Mouse (Mus musculus) limb, embryonic 12.5 days (tissue): Measurements from ENCODE around the gene Med8. TPM values are rescaled to one million over a fixed set of nuclear protein-coding genes. Genes with fewer than 3 reads are reported as not detected.

Experiments used
- ATAC-seq: fragments of 200-750 bp; cut with Nextera tagmentation; 2 replicates; pipeline ENCODE4 v1.8.0; 2017; ENCODE audit warnings: low read depth, moderate TSS enrichment; ENCODE audit not compliant: insufficient number of reproducible peaks, insufficient read depth, low FRiP score, low TSS enrichment
- H3K27ac ChIP-seq: fragments of 300-500 bp; sonication (generic); 2 replicates; pipeline ENCODE4 v1.5.1; 2016; ENCODE audit warnings: mild to moderate bottlenecking, moderate library complexity
- H3K27me3 ChIP-seq: fragments of 300-500 bp; sonication (generic); 2 replicates; pipeline ENCODE4 v1.6.1; 2016; ENCODE audit warnings: mild to moderate bottlenecking, moderate library complexity
- H3K36me3 ChIP-seq: fragments of 300-500 bp; sonication (generic); 2 replicates; pipeline ENCODE4 v1.6.1; 2016; ENCODE audit warnings: mild to moderate bottlenecking, moderate library complexity
- H3K4me1 ChIP-seq: fragments of 300-500 bp; sonication (generic); replicated peaks from 2 replicates; pipeline ENCODE4 v1.6.1; 2016
- H3K4me2 ChIP-seq: fragments of 300-500 bp; sonication (generic); 2 replicates; pipeline ENCODE4 v1.6.1; 2016; ENCODE audit warnings: mild to moderate bottlenecking, moderate library complexity
- H3K4me3 ChIP-seq: fragments of 300-500 bp; sonication (generic); replicated peaks from 2 replicates; pipeline ENCODE4 v1.5.1; 2016; ENCODE audit warnings: mild to moderate bottlenecking
- H3K9ac ChIP-seq: fragments of 300-500 bp; sonication (generic); replicated peaks from 2 replicates; pipeline ENCODE4 v1.6.1; 2016; ENCODE audit warnings: mild to moderate bottlenecking, moderate library complexity
- H3K9me3 ChIP-seq: fragments of 300-500 bp; sonication (generic); 2 replicates; pipeline ENCODE4 v1.6.1; 2016; ENCODE audit warnings: mild to moderate bottlenecking, moderate library complexity
- WGBS: fragments of 180-500 bp; shearing (Covaris S2); methylation state at CpG from one replicate; pipeline ENCODE4 v1.1.7; 2016; 5-methylcytosine and 5-hydroxymethylcytosine counted together
- polyA plus RNA-seq: library from polyadenylated mRNA; unstranded; fragments of >200 nt; fragmentation: Nextera tagmentation; extraction: Ambion mirVana; gene quantifications from 2 replicates; pipeline ENCODE4 v1.2.1, GENCODE M21; 2016

The Med8 gene
- polyA plus RNA-seq, 1 experiment from 2014 or later, result 127 TPM

DNA sequence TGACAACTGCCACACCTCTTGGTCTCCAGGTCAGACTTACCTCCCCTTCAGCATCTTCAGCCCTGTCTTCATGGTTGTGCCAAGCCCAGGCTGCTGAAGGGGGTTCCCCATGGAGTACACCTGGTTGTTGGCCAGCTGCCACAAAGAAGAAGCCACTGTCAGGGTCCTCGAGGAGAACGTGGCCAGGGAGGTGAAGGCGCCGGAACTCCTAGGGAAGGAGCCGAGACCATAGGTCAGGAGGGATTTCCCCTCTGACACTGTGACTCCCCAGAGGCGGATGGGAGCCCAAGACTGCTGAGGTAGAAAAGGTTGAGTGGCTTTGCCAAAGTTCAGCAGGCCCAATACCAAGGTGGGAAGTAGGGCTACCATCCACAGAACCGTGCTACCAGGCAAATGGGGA, 25.9 kb upstream of the Med8 start:
- peaks cover 98% of the 10 kb centered on the region for H3K36me3 ChIP-seq
- H3K9me3 ChIP-seq, result no peaks in the 10 kb centered on the region
- 95% methylated on average over 7 of the region's 7 CpGs for WGBS
- H3K27me3 ChIP-seq, result no peaks in the 10 kb centered on the region
- H3K4me3 ChIP-seq, result no peak overlapping the region
- H3K4me1 ChIP-seq, result no peaks in the 10 kb centered on the region
- H3K4me2 ChIP-seq, result no peak overlapping the region
- H3K9ac ChIP-seq, result no peak overlapping the region
- H3K27ac ChIP-seq, result no peak overlapping the region
- ATAC-seq, result no peak

DNA sequence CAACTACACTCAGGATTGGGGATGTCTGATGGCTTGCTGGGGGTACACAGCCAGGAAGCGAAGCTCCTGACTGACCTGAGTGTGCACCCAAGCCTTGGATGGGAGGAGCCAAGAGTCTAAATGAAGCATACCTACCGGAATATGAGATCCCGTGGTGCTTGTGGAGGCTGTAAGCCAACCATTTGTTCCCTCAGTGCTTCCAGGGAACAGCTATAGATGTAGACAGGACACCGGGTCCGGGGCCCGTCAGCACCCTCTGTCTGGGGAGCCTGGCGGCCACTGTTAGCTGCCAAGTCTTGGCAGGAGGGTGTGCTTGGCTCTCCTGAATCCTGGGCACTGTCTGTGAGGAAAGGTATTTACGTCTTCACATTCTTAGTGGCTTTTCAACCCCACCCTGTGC, 21.8 kb upstream of the Med8 start:
- Histone ChIP-seq H3K27ac (no peak overlapping the region), H3K9me3 (no peaks in the 10 kb centered on the region), H3K4me1 (no peaks in the 10 kb centered on the region), H3K4me2 (no peak overlapping the region), H3K27me3 (no peaks in the 10 kb centered on the region), H3K36me3 (peaks cover 100% of the 10 kb centered on the region), H3K4me3 (no peak overlapping the region), H3K9ac (no peak overlapping the region)
- 95% methylated on average over 8 of the region's 8 CpGs for WGBS
- no peak for ATAC-seq

DNA sequence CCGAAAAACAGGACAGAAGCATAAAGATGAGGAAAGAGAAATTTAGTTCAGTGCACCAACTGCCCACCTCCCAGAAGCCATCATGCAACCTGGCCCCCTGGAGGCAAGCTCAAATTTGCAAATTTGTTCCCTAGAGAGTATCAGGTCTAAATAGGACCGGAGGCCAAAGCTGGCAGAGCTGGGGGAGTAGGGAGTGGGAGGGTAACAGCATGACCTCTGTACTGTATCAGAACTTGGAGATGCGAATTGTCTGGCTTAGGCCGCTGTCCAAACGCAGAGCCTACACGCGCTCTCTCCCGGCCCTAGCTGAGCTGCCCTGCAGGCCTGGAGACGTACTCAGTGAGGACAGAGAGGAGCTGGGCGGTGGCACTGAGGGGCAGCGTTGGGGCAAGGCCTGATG, 19.0 kb upstream of the Med8 start:
- Histone ChIP-seq H3K27ac (no peak overlapping the region), H3K27me3 (no peaks in the 10 kb centered on the region), H3K9ac (no peak overlapping the region), H3K36me3 (peaks cover 99% of the 10 kb centered on the region), H3K9me3 (no peaks in the 10 kb centered on the region), H3K4me1 (no peaks in the 10 kb centered on the region), H3K4me2 (no peak overlapping the region), H3K4me3 (no peak overlapping the region)
- no peak for ATAC-seq
- 92% methylated on average over 11 of the region's 11 CpGs for WGBS

DNA sequence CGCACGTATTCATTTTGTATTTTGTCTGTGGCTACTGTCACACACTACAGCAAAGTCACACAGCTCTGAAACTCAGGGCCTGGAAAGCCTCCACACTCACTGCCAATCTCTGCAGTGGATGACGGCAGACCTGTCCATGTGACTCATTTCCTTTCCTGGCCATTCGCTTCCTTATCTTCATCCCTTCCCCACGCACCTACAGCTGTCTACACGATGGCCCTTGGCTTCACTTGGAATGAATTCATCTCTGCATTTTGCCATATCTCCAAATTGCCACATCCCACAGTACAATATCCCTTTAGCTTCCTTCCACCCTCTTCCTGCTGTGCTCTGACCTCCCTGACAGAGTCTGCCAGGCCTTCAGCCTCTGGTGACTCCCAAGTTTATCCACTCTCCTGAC, 14.6 kb upstream of the Med8 start:
- Histone ChIP-seq H3K27ac (no peak overlapping the region), H3K9ac (no peak overlapping the region), H3K4me2 (no peak overlapping the region), H3K36me3 (peaks cover 99% of the 10 kb centered on the region), H3K9me3 (no peaks in the 10 kb centered on the region), H3K27me3 (no peaks in the 10 kb centered on the region), H3K4me3 (no peak overlapping the region), H3K4me1 (no peaks in the 10 kb centered on the region)
- WGBS, result 92% methylated on average over 6 of the region's 6 CpGs
- ATAC-seq, result no peak

DNA sequence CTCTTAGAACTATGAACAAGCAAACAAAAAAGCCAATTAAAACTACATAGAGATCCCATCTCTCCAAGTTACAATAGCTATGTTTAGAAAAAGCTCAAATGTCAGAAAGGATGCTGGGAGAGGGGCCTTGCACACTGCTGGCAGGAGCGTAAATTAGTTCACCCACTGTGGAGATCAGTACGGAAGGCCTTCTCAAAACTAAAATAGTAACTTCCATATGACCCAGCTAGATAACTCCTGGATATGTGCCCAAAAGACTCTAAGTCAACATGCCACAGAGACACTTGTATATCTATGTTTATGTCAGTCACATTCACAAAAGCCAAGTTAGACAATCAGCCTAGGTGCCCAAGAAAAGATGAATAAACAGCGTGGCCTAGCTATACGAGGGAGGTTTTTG, 13.8 kb upstream of the Med8 start:
- ATAC-seq, result no peak
- Histone ChIP-seq H3K27me3 (no peaks in the 10 kb centered on the region), H3K27ac (no peak overlapping the region), H3K9ac (no peak overlapping the region), H3K9me3 (no peaks in the 10 kb centered on the region), H3K4me1 (no peaks in the 10 kb centered on the region), H3K4me3 (no peak overlapping the region), H3K36me3 (peaks cover 99% of the 10 kb centered on the region), H3K4me2 (no peak overlapping the region)
- WGBS, result 94% methylated on average over 4 of the region's 4 CpGs

DNA sequence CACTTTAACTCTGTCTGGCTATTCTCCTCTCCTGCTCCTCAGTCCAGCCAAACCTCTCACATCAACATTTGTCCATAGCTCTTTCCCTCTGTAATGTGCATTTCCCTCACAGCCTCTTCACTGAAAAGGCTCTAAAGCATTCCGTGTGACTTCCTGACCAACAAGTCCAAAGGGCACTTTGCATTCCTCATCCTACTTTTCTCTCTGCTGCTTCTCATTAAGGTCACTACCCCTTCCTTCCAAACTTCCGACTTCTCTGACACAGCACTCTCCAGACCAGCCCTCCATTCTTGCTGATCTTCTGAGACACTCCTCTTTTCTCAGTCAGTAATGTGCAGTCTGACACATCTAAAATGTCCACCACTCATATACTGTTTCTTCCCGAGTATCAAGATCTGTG, 12.7 kb upstream of the Med8 start:
- H3K4me2 ChIP-seq, result no peak overlapping the region
- no peaks in the 10 kb centered on the region for H3K9me3 ChIP-seq
- H3K9ac ChIP-seq, result no peak overlapping the region
- WGBS, result 73% methylated on average over 3 of the region's 3 CpGs
- peaks cover 98% of the 10 kb centered on the region for H3K36me3 ChIP-seq
- no peaks in the 10 kb centered on the region for H3K27me3 ChIP-seq
- no peak for ATAC-seq
- no peaks in the 10 kb centered on the region for H3K4me1 ChIP-seq
- no peak overlapping the region for H3K4me3 ChIP-seq
- no peak overlapping the region for H3K27ac ChIP-seq

DNA sequence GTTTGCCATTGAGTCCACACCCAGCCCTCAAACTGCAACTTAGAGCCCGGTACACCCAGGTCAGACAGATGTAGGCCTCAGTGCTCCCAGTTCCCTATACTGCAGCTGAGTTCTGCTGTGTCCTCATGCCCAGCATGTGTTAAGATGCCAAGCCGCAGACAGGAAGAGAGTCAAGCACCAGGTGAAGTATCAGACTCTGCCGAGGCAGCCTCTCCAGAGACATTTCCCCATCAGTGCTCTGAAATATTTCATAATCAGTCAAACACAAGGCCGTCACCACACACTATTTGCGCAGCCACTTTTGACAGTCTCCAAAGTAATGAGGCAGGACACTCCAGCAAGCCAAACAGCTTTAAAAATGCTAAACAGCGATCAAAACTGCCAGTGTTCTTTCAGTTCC, 10.7 kb upstream of the Med8 start:
- no peaks in the 10 kb centered on the region for H3K4me1 ChIP-seq
- peaks cover 98% of the 10 kb centered on the region for H3K36me3 ChIP-seq
- no peaks in the 10 kb centered on the region for H3K9me3 ChIP-seq
- H3K27me3 ChIP-seq, result no peaks in the 10 kb centered on the region
- H3K9ac ChIP-seq, result no peak overlapping the region
- no peak for ATAC-seq
- H3K27ac ChIP-seq, result no peak overlapping the region
- WGBS, result 93% methylated on average over 6 of the region's 6 CpGs
- H3K4me2 ChIP-seq, result no peak overlapping the region
- H3K4me3 ChIP-seq, result no peak overlapping the region

DNA sequence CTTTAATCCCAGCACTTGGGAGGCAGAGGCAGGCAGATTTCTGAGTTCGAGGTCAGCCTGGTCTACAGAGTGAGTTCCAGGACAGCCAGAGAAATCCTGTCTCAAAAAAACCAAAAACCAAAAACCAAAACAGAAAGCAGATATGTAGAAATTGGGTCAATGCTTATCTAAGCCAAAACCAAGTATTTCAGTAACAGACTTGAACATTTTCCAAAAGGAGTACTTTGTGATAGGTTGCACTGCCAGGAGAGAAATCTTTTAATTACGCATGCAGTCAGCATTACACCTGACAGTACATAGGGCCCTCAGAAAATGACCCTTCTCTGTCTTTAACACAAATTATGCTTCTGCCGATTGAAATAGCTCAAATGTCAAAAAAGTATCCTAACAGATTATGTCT, 7.7 kb upstream of the Med8 start:
- no peak overlapping the region for H3K4me3 ChIP-seq
- no peak for ATAC-seq
- H3K27ac ChIP-seq, result no peak overlapping the region
- H3K9ac ChIP-seq, result no peak overlapping the region
- H3K4me1 ChIP-seq, result no peaks in the 10 kb centered on the region
- no peaks in the 10 kb centered on the region for H3K9me3 ChIP-seq
- peaks cover 89% of the 10 kb centered on the region for H3K36me3 ChIP-seq
- 93% methylated on average over 3 of the region's 3 CpGs for WGBS
- H3K4me2 ChIP-seq, result no peak overlapping the region
- no peaks in the 10 kb centered on the region for H3K27me3 ChIP-seq

DNA sequence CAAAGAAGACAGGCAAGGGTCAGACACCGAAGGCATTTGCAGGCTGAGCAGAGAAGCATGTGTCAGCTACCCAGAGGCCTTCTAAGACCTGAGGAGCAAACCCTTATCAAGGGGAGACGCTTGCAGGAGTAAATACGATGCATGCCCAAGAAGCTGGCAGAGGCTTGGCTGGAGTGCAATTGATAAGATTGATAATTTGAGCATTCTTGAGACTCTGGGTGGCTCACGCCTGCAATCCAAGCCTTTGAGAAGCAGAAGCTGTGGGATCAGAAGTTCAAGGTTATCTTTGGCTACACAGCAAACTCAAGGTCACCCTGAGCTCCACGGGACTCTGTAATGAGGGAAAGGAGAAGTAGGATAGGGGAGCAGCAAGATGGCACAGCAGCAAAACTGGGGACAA, 7.2 kb upstream of the Med8 start:
- Histone ChIP-seq H3K36me3 (peaks cover 84% of the 10 kb centered on the region), H3K4me1 (no peaks in the 10 kb centered on the region), H3K9ac (no peak overlapping the region), H3K4me3 (no peak overlapping the region), H3K27ac (no peak overlapping the region), H3K27me3 (no peaks in the 10 kb centered on the region), H3K9me3 (no peaks in the 10 kb centered on the region), H3K4me2 (no peak overlapping the region)
- WGBS, result 93% methylated on average over 5 of the region's 5 CpGs
- ATAC-seq, result no peak

DNA sequence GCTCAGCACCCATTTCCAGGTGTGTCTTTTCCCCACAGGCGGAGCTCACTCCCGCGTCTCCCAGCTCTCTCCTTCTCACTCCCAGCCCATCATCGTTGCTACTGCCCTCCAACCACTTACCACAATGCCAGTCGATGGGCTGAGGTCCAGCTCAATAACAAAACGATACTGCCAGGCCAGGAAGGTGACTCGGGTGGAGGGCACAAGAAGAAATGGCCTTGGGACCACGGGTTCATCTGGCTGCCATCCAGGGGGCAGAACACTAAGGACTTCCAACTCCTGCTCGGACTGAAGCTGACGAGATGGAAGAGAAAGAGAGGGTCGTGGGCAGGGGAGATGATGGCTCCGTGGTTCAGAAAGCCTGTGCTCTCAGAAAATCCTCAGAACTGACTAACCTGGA, 6.4 kb upstream of the Med8 start:
- ATAC-seq, result no peak
- no peaks in the 10 kb centered on the region for H3K9me3 ChIP-seq
- H3K4me2 ChIP-seq, result no peak overlapping the region
- peaks cover 76% of the 10 kb centered on the region for H3K36me3 ChIP-seq
- no peak overlapping the region for H3K9ac ChIP-seq
- 93% methylated on average over 12 of the region's 12 CpGs for WGBS
- no peak overlapping the region for H3K4me3 ChIP-seq
- no peaks in the 10 kb centered on the region for H3K27me3 ChIP-seq
- no peaks in the 10 kb centered on the region for H3K4me1 ChIP-seq
- no peak overlapping the region for H3K27ac ChIP-seq

DNA sequence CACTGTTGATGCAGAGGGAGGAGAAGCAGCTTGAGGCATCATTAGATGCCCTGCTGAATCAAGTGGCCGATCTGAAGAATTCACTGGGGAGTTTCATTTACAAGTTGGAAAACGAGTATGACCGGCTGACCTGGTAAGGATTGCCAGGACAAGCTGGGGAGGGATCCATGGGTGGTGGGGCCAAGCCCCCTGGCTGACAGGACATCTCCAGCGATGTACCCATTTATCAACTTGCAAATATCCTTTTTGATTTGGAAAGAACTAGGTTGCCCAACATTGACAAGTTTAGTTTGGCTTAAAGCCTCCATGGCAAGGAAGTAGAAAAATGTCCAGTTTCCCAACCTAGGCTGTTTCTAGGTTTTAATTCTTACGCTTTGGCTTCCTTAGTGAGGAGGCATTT, 1.7 kb downstream of the Med8 start:
- H3K4me2 ChIP-seq, result no peak overlapping the region
- no peak overlapping the region for H3K4me3 ChIP-seq
- no peaks in the 10 kb centered on the region for H3K27me3 ChIP-seq
- no peak overlapping the region for H3K27ac ChIP-seq
- H3K4me1 ChIP-seq, result peaks cover 16% of the 10 kb centered on the region
- 89% methylated on average over 5 of the region's 5 CpGs for WGBS
- no peak overlapping the region for H3K9ac ChIP-seq
- no peak for ATAC-seq
- peaks cover 50% of the 10 kb centered on the region for H3K36me3 ChIP-seq
- H3K9me3 ChIP-seq, result no peaks in the 10 kb centered on the region

DNA sequence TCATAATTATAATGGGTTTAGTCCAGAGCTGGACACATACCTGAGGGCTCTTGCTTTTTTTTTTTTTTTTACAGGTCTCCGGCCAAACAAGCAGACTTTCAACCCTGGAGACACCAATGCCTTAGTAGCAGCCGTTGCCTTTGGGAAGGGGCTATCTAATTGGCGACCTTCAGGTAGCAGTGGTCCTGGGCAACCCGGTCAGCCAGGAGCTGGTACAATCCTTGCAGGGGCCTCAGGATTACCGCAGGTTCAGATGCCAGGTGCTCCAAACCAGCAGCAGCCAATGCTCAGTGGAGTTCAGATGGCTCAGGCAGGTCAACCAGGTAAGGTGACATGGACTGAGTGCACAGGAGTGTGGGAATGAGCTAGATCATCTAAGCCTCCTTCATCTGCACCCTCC, 4.4 kb downstream of the Med8 start:
- 89% methylated on average over 5 of the region's 5 CpGs for WGBS
- peaks cover 8% of the 10 kb centered on the region for H3K4me1 ChIP-seq
- peaks cover 73% of the 10 kb centered on the region for H3K36me3 ChIP-seq
- ATAC-seq, result no peak
- no peak overlapping the region for H3K9ac ChIP-seq
- H3K4me2 ChIP-seq, result no peak overlapping the region
- H3K9me3 ChIP-seq, result no peaks in the 10 kb centered on the region
- H3K27ac ChIP-seq, result no peak overlapping the region
- H3K4me3 ChIP-seq, result no peak overlapping the region
- no peaks in the 10 kb centered on the region for H3K27me3 ChIP-seq
